Mouse (Mus musculus): ENCODE results near the gene Kiss1. TPM values are rescaled to one million over a fixed set of nuclear protein-coding genes. Genes with fewer than 3 reads are reported as not detected.
"Not testable (repeated sequence)": the region's sequence is repeated elsewhere in the genome, so short reads cannot be mapped to it uniquely, and the experiment has no call there.

Kiss1 gene
- total and polyA plus RNA-seq, 3 experiments, result not detected

GRCm38 (mm10) chr1:133331142-133331541 is 9.5 kb downstream of the Kiss1 start:
- H3K27me3 ChIP-seq (ENCODE audit: control insufficient read depth in 1 of 2, insufficient read depth in 2 of 2, low read length in 2 of 2), result peaks cover 2 to 6% of the 10 kb centered on the region in 2 experiments; a peak in 3 of 4 replicates
- no peak for TF ChIP-seq RAD21 (IDR thresholded peaks at IDR 0.05; ENCODE audit: low read depth, low read length)
- no peak for TF ChIP-seq USF1 (IDR thresholded peaks at IDR 0.05; ENCODE audit: low read depth, low read length)
- TF ChIP-seq MEF2A (IDR thresholded peaks at IDR 0.05; ENCODE audit: extremely low read depth, insufficient replicate concordance, low read depth, low read length, poor library complexity, severe bottlenecking), result no peak
- TF ChIP-seq TBP (IDR thresholded peaks at IDR 0.05; ENCODE audit: low read depth, low read length), result no peak
- no peak for TF ChIP-seq SIN3A (IDR thresholded peaks at IDR 0.05; ENCODE audit: low read length)
- no peak for TF ChIP-seq MYB (IDR thresholded peaks at IDR 0.05; ENCODE audit: low read depth, low read length)

GRCm38 (mm10) chr1:133332656-133333430 is 11.2 kb downstream of the Kiss1 start:
- H3K4me1 ChIP-seq (ENCODE audit: control insufficient read depth in 1 of 2, insufficient read depth in 2 of 2, low read length in 2 of 2), result no peaks in the 10 kb centered on the region
- no peak overlapping the region for H3K4me3 ChIP-seq (ENCODE audit: control insufficient read depth in 1 of 2, insufficient read depth in 1 of 2, low read depth in 2 of 2, low read length in 2 of 2)
- no peak for DNase-seq (ENCODE audit: low read depth, low spot score)
- peaks cover under 1 to 6% of the 10 kb centered on the region in 2 experiments; a peak in 3 of 4 replicates for H3K27me3 ChIP-seq (ENCODE audit: control insufficient read depth in 1 of 2, insufficient read depth in 2 of 2, low read length in 2 of 2)
- no peaks in the 10 kb centered on the region for H3K36me3 ChIP-seq (ENCODE audit: control insufficient read depth in 1 of 2, insufficient read depth in 2 of 2, low read length in 2 of 2)
- H3K27ac ChIP-seq (ENCODE audit: control insufficient read depth, low read depth, low read length), result no peak overlapping the region
- TF ChIP-seq MAFK (IDR thresholded peaks at IDR 0.05; ENCODE audit: borderline replicate concordance, low read depth, low read length), result no peak
- TF ChIP-seq JUND (IDR thresholded peaks at IDR 0.05; ENCODE audit: low read depth, low read length), result no peak
- no peak for TF ChIP-seq SIN3A (IDR thresholded peaks at IDR 0.05; ENCODE audit: low read length)
- no peak for TF ChIP-seq RCOR1 (IDR thresholded peaks at IDR 0.05; ENCODE audit: low read depth, low read length)
- no peak for TF ChIP-seq UBTF (IDR thresholded peaks at IDR 0.05; ENCODE audit: borderline replicate concordance, insufficient read depth, low read depth, low read length)
- no peak overlapping the region for H3K9ac ChIP-seq (ENCODE audit: control insufficient read depth, low read depth, low read length, poor library complexity, severe bottlenecking)
- H3K79me2 ChIP-seq (ENCODE audit: control insufficient read depth, insufficient read depth, low read length, poor library complexity), result no peaks in the 10 kb centered on the region
- no peaks in the 10 kb centered on the region for H3K9me3 ChIP-seq (replicated peaks; ENCODE audit: insufficient read depth, low read length)

More at GRCm38 (mm10) chr1:133331142-133331541, 9.5 kb downstream of the Kiss1 start:
- no peak overlapping the region for H3K4me3 ChIP-seq (ENCODE audit: control insufficient read depth in 1 of 2, insufficient read depth in 1 of 2, low read depth in 2 of 2, low read length in 2 of 2)
- no peaks in the 10 kb centered on the region for H3K9me3 ChIP-seq (replicated peaks; ENCODE audit: insufficient read depth, low read length)
- H3K79me2 ChIP-seq (ENCODE audit: control insufficient read depth, insufficient read depth, low read length, poor library complexity), result no peaks in the 10 kb centered on the region
- no peak overlapping the region for H3K9ac ChIP-seq (ENCODE audit: control insufficient read depth, low read depth, low read length, poor library complexity, severe bottlenecking)
- no peaks in the 10 kb centered on the region for H3K4me1 ChIP-seq (ENCODE audit: control insufficient read depth in 1 of 2, insufficient read depth in 2 of 2, low read length in 2 of 2)
- DNase-seq (ENCODE audit: low read depth, low spot score), result no peak
- H3K27ac ChIP-seq (ENCODE audit: control insufficient read depth, low read depth, low read length), result no peak overlapping the region
- no peaks in the 10 kb centered on the region for H3K36me3 ChIP-seq (ENCODE audit: control insufficient read depth in 1 of 2, insufficient read depth in 2 of 2, low read length in 2 of 2)

- TF ChIP-seq ZKSCAN1 (IDR thresholded peaks at IDR 0.05; ENCODE audit: low read depth, low read length) (no peak), POLR2AphosphoS2 (IDR thresholded peaks at IDR 0.05; ENCODE audit: low read length) (no peak), SMC3 (IDR thresholded peaks at IDR 0.05; ENCODE audit: low read depth, low read length) (no peak), ETS1 (IDR thresholded peaks at IDR 0.05; ENCODE audit: low read depth, low read length) (no peak), POLR2A (IDR thresholded peaks at IDR 0.05; ENCODE audit: control insufficient read depth in 1 of 2, insufficient read depth in 1 of 2, low read depth in 1 of 2, low read length in 2 of 2, poor library complexity in 1 of 2) (no peak), MXI1 (IDR thresholded peaks at IDR 0.05; ENCODE audit: low read depth, low read length) (no peak), ZNF384 (IDR thresholded peaks at IDR 0.05; ENCODE audit: low read depth, low read length) (no peak), USF1 (IDR thresholded peaks at IDR 0.05; ENCODE audit: low read depth, low read length) (no peak)
- Histone ChIP-seq H3K4me1 (ENCODE audit: control insufficient read depth in 1 of 2, insufficient read depth in 2 of 2, low read length in 2 of 2) (no peaks in the 10 kb centered on the region), H3K27me3 (ENCODE audit: control insufficient read depth in 1 of 2, insufficient read depth in 2 of 2, low read length in 2 of 2) (peaks cover 0 to 6% of the 10 kb centered on the region in 2 experiments; a peak in 3 of 4 replicates), H3K27ac (ENCODE audit: control insufficient read depth, low read depth, low read length) (no peak overlapping the region), H3K4me3 (ENCODE audit: control insufficient read depth in 1 of 2, insufficient read depth in 1 of 2, low read depth in 2 of 2, low read length in 2 of 2) (no peak overlapping the region), H3K79me2 (ENCODE audit: control insufficient read depth, insufficient read depth, low read length, poor library complexity) (no peaks in the 10 kb centered on the region), H3K9ac (ENCODE audit: control insufficient read depth, low read depth, low read length, poor library complexity, severe bottlenecking) (no peak overlapping the region), H3K9me3 (replicated peaks; ENCODE audit: insufficient read depth, low read length) (no peaks in the 10 kb centered on the region), H3K36me3 (ENCODE audit: control insufficient read depth in 1 of 2, insufficient read depth in 2 of 2, low read length in 2 of 2) (no peaks in the 10 kb centered on the region)
- DNase-seq (ENCODE audit: low read depth, low spot score), result no peak
Measured at GRCm38 (mm10) chr1:133333937-133334336, 12.3 kb downstream of the Kiss1 start.

GRCm38 (mm10) chr1:133340403-133340802 is 18.7 kb downstream of the Kiss1 start:
- H3K4me1 ChIP-seq (ENCODE audit: control insufficient read depth in 1 of 2, insufficient read depth in 2 of 2, low read length in 2 of 2); H3K9me3 ChIP-seq (replicated peaks; ENCODE audit: insufficient read depth, low read length); H3K27ac ChIP-seq (ENCODE audit: control insufficient read depth, low read depth, low read length); H3K36me3 ChIP-seq (ENCODE audit: control insufficient read depth in 1 of 2, insufficient read depth in 2 of 2, low read length in 2 of 2); DNase-seq (ENCODE audit: low read depth, low spot score); H3K9ac ChIP-seq (ENCODE audit: control insufficient read depth, low read depth, low read length, poor library complexity, severe bottlenecking); H3K27me3 ChIP-seq (ENCODE audit: control insufficient read depth in 1 of 2, insufficient read depth in 2 of 2, low read length in 2 of 2); H3K4me3 ChIP-seq (ENCODE audit: control insufficient read depth in 1 of 2, insufficient read depth in 1 of 2, low read depth in 2 of 2, low read length in 2 of 2); H3K79me2 ChIP-seq (ENCODE audit: control insufficient read depth, insufficient read depth, low read length, poor library complexity): not testable (repeated sequence)
